Mouse (Mus musculus) thymus, adult 2 months (tissue): ENCODE data around the gene Tmem213.

Experiments
- CTCF ChIP-seq: fragments of 200-500 bp; IDR thresholded peaks from 2 replicates; pipeline ENCODE4 v1.5.1; 2012; ENCODE audit warnings: mild to moderate bottlenecking, control low read depth, low read length, moderate library complexity, borderline replicate concordance; ENCODE audit not compliant: control insufficient read depth, poor library complexity, insufficient read depth; ENCODE audit errors: extremely low read depth
- POLR2A ChIP-seq: fragments of 200-500 bp; IDR thresholded peaks from 2 replicates; pipeline ENCODE4 v1.6.1; 2012; ENCODE audit warnings: mild to moderate bottlenecking, low read length, control low read depth, moderate library complexity; ENCODE audit not compliant: control insufficient read depth, poor library complexity, insufficient read depth; ENCODE audit errors: extremely low read depth

DNA sequence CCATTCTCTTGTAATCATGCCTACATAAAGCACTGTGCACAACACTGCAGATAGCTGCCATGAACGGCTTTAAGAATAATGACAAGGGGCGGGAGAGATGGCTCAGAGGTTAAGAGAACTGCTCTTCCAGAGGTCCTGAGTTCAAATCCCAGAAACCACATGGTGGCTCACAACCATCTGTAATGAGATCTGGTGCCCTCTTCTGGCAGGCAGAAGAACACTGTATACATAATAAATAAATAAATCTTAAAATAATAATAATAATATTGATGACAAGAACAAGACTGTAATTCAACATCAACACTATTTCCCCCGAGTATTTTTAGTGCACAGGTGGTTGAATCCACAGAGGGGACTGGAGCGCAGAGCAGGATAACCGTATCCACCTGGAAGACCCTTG lies 47.1 kb downstream of the Tmem213 start:
- no peak for TF ChIP-seq CTCF
- no peak for TF ChIP-seq POLR2A
